Mouse (Mus musculus): ENCODE results near the gene Impdh1.
"Not testable (repeated sequence)": the region's sequence is repeated elsewhere in the genome, so short reads cannot be mapped to it uniquely, and the experiment has no call there.

Gene Impdh1

DNA sequence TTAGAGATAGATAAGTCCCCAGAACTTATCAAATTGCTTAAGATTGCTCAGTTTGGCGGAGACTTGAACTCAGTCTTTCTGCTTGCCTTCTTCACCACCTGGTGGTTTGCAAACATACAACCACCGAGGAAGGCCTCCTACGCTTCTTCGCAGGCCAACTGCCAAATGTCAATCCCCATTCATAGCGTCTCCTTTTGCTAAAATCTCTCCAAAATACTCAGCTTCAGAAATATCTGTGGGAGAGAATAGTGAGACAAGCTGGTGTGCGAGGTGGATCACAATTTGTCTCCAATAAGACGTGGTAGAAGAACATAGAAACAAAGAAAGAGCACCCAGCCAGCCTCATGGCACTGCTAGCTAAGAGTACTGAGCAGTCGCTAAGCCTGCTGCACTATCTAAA lies 36.3 kb downstream of the Impdh1 start:
- DNase-seq (ENCODE audit: low spot score in 2 of 2): peak in 1 of 2 experiments; percentile 15

GRCm38 (mm10) chr6:29178888-29179658 lies 37.1 kb downstream of the Impdh1 start, which contains the start of gene Prrt4:
Prrt4 (minus strand) TSS chr6:29179584.
- DNase-seq (ENCODE audit: low spot score in 2 of 2): peak; percentile 41 to 63

GRCm38 (mm10) chr6:29177901-29178879 lies 38.0 kb downstream of the Impdh1 start:
- DNase-seq (ENCODE audit: low spot score in 2 of 2): peak in 1 of 2 experiments; percentile 20

DNA sequence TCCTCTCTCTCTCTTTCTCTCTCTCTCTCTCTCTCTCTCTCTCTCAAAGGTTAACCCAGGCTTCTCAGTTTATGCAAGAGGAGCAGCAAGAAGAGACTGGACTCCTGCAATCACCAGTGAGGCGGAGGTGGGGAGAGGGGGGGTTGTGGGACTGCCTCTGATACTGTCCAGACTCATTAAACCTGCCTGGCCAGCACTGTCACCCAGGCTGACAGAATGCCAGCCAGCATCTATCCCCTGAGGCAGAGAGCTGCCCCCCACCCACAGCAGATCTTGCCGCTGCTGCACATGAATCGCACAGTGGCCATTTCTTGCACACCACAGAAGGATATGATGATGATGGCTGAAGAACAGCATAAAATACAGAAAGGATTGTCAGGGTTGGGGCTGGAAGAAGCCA lies 41.1 kb downstream of the Impdh1 start:
- no peak for DNase-seq (ENCODE audit: low spot score in 2 of 2)

GRCm38 (mm10) chr6:29174368-29174767 lies 41.8 kb downstream of the Impdh1 start:
- DNase-seq (ENCODE audit: low spot score in 2 of 2): no peak

- DNase-seq (ENCODE audit: low spot score in 2 of 2): peak; percentile 69 to 85
These were observed 45.2 kb downstream of the Impdh1 start for GRCm38 (mm10) chr6:29170952-29171388.

- no peak for DNase-seq (ENCODE audit: low spot score in 2 of 2)
These were observed 45.9 kb downstream of the Impdh1 start for GRCm38 (mm10) chr6:29170063-29170921.

DNA sequence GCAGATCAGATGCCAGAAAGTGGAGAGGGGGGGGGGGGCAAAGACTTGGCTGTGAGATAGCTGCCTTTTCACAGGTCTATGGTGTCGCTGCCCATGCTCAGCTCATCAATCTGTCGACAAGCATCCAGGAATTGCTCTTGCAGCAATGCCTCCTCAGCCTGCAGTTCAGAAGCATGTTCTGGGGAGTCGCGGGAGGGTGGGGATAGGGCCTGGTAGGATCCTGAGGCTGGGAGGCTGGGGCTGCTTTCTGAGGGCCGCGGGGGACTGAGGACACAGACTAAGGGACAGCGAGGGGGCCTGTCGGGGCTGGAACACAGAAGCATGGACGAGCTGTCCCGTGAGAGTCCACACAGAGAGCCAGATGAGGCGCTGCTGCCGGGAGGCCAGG lies 46.5 kb downstream of the Impdh1 start:
- DNase-seq (ENCODE audit: low spot score in 2 of 2): no peak

- DNase-seq (ENCODE audit: low spot score in 2 of 2): no peak
These were observed 47.3 kb downstream of the Impdh1 start for GRCm38 (mm10) chr6:29168871-29169270.

- peak in 1 of 2 experiments; percentile 39 for DNase-seq (ENCODE audit: low spot score in 2 of 2)
These were observed 50.0 kb downstream of the Impdh1 start for GRCm38 (mm10) chr6:29166196-29166595.

DNA sequence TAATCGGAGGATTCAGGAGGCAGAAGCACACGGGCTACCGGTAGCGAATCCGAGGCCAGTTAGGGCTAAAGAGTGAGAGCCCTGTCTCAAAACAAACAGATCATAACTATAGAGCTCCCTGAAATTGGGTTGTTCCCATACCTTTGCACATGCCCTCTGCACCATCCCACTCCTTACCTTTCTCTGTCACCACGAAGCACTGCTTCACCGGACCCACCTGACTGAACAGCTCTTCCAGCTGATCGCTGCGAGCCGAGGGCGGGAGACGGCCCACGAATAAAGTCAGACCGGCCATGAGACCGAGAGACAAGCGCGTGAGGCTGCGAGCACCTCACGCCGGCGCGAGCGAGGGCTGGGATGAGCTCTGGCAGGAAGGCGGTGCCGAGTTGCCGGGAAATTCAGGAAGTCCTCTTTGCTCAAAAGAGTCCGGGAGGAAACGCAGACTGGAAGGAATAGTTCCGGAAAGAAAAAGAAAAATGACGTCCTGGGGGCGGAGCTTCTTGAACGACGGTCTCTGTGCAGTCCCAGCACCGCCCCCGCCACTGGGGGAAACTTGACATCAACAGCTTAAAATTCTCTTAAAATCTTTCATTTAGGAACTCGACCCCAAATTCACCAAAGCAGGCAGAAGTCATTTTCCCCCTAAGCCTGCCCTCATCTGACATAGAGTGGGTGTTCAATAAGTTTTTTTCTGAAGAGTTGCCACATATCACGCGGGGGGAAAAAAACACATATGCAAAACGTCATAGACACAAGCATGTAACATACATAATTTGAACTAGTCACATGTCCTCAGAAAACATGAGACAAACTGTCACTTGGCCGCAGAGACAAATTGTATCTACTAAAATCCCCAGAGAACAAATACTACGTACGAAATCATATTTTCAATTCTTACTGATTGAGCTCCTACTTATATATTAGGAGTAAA lies 51.6 kb downstream of the Impdh1 start, which contains the start of gene Rbm28:
Gene Rbm28 (minus strand): TSS at position 693 of the 931 bp plus-strand sequence.
- DNase-seq (ENCODE audit: low spot score in 2 of 2): peak; percentile 56 to 84

GRCm38 (mm10) chr6:29161291-29161690 lies 54.9 kb downstream of the Impdh1 start:
- not testable (repeated sequence) for DNase-seq (ENCODE audit: low spot score in 2 of 2)

- DNase-seq (ENCODE audit: low spot score in 2 of 2): no peak
These were observed 55.4 kb downstream of the Impdh1 start for GRCm38 (mm10) chr6:29160786-29161185.

DNA sequence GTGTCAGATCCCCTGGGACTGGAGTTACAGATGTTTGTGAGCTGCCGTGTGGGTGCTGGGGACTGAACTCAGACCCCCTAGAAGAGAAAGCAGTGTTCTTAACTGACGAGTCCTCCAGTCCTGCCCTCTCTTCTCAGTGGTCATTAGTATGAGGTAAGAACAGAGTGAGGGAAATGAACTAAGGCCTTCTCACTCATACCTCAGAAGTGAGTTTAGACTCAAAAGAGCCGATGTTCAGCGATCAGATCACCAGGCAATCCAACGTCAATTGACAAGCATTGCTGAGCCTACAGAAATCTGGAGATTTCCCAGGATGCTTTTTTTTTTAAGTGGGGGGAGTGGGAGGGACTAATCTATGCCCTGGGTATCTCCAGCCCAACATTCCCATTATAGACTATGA lies 59.8 kb downstream of the Impdh1 start:
- no peak for DNase-seq (ENCODE audit: low spot score in 2 of 2)

Data from cerebellum, postnatal 4 days (tissue).